Mouse (Mus musculus) ovary, adult 18-20 months (tissue): Measurements from ENCODE around the gene Zfp786.
"Not testable (repeated sequence)": the region's sequence is repeated elsewhere in the genome, so short reads cannot be mapped to it uniquely, and the experiment has no call there.

Experiments used
- DNase-seq: peaks from one replicate; pipeline ENCODE4 v3.0.0; 2022; ENCODE audit warnings: low spot score, mixed read lengths

The Zfp786 gene

DNA sequence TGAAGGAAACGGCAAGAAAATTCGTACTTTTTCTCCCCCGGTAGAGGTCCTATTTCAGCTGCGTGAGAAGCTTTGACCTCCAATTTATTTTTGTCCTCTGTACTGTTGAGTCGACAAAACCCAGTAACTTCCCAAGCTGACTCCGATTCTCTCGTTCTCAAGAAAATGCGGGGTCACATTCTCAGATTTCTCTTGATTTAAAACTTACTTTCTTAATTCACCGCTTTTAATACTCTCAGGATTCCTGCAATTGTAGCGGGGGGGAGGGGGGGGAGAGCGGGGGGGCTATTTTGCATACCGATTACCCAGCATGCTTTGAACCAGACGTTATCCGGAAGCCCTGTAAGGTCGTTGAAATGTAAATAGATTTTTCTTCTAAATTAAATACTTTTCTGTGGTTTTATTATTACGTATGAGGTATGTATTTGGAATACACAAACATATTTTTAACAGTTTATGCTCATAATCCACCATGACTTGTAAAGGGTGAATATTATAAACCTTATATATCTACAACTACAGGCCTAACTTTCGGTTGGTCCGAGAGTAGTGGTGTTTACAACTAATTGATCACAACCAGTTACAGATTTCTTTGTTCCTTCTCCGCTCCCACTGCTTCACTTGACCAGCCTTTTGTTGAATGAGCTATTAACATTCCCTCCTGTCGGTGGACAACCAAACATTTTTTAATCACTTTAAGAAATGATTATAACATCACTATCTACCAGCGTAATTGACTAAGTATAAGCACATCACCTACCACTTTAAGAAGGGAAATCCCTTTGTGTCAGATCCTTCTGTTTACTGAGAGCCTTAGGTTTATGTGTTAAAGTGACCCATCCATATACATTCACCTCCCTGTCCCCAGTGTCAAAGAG, 49.3 kb downstream of the Zfp786 start:
- DNase-seq: no peak

DNA sequence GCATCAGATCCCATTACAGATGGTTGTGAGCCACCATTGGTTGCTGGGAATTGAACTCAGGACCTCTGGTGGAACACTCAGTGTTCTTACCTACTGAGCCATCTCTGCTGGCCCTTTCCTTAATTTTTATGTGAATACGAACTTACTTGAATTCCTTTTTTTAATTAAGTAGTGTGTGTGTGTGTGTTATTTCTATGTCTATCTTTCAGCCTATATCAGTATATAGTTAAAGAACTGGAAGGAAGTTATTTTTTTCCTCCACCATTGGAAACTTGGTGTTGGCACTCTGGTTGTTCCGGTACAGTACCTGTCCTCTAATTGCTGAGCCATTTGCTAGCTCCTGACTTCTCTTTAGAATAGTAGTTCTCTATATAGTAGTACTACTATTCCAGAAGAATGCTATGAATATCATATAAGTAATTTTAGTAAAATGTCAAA, 50.1 kb downstream of the Zfp786 start:
- DNase-seq: no peak

DNA sequence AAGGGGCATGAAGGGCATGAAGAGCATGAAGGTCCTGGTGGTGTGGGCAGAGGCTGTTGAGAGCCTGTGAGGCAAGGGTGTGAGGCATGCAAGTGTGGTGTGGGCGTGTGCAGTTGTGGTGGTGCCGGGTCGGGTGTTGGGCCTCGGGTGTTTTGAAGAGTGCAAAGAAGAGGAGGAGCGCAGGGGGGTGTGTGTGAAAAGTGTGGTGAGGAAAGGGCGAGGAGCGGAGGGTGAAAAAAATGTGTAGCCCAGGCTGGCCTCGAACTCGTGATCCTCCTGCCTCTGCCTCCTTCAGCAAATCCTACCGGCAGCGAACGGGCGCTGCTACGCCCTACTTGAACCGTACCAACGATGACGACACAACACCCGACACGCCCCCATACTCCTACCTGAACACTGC, 58.9 kb downstream of the Zfp786 start:
- not testable (repeated sequence) for DNase-seq

DNA sequence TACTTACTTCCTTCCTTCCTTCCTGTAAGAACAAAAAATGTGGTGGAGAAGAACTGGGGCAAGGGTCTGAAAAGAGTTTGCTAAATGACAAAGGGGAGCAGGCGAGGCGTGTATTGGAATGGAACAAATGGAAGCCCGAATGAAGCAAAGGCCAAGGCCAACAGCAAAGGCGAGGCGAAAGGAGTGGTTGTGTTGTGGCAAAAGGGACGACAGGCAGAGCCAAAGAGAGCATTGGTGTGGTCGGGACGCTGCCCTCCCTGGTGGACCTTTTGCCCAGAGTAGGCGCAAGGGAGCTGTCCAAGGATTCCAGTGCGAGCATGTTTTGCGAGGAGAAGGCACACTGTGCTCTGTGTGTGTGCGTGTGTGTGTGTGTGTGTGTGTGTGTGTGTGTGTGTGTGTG, 59.6 kb downstream of the Zfp786 start:
- DNase-seq: not testable (repeated sequence)

DNA sequence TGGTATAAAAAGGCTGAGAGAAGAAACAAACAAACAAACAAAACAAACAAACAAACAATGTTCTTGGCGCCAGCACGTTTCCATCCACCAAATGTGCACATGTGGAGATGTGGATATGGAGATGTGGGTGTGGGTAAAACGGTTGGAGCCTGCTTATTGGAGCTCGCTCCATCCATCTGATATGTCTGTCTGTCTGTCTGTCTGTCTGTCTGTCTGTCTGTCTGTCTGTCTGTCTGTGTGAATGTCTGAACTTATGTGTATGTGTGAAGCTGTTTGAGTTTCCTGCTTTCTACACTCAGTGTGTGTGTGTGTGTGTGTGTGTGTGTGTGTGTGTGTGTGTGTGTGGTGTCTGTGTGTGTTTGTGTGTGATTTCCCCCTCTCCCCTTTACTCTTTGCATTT, 60.8 kb downstream of the Zfp786 start:
- DNase-seq: not testable (repeated sequence)
